ENCODE assay signal across 8 mouse cellular contexts in genomic region chr2:116060210-116060609, GRCm38 (mm10). TPM values are rescaled to one million over a fixed set of nuclear protein-coding genes. Genes with fewer than 3 reads are reported as not detected.
A peak's percentile ranks its signal among the peaks of the same experiment; 100 is the strongest.
DNase-seq lines count a peak whose midpoint lies in the region; ATAC-seq lines count a peak whose summit lies in the region.

No protein-coding gene starts in this region.

- H3K4me2 ChIP-seq in embryonic facial prominence, embryonic 13.5 days, result peak overlapping the region; percentile 72
- H3K4me2 ChIP-seq in intestine, embryonic 15.5 days (replicated peaks), result peak overlapping the region; percentile 77

- ATAC-seq in embryonic facial prominence, embryonic 13.5 days (ENCODE audit: insufficient number of reproducible peaks, insufficient read depth, low FRiP score, low TSS enrichment, low read depth), result no peak
- ATAC-seq in intestine, embryonic 15.5 days, result no peak

- DNase-seq in adrenal gland, adult 2 months, result peak; percentile 68
- no peak for DNase-seq in adrenal gland, postnatal 25 days
- peak; percentile 68 for DNase-seq in midbrain, embryonic 10.5 days (ENCODE audit: low spot score)
- no peak for DNase-seq in layer of hippocampus, postnatal 25 days (ENCODE audit: extremely low spot score in 1 of 2, low spot score in 1 of 2)
- no peak for DNase-seq in left cerebral cortex, postnatal 10 days (ENCODE audit: extremely low spot score in 1 of 2, low spot score in 2 of 2)
- DNase-seq in left cerebral cortex, postnatal 25 days (ENCODE audit: low spot score in 2 of 2), result no peak

- H3K9ac ChIP-seq in embryonic facial prominence, embryonic 13.5 days, result peak overlapping the region; percentile 87
- peak overlapping the region; percentile 90 for H3K9ac ChIP-seq in intestine, embryonic 15.5 days

- 8% methylated on average over 19 of the region's 19 CpGs for WGBS in embryonic facial prominence, embryonic 13.5 days
- WGBS in intestine, embryonic 15.5 days, result 5% methylated on average over 19 of the region's 19 CpGs
- 1% methylated on average over 19 of the region's 19 CpGs for WGBS in midbrain, embryonic 10.5 days

- peak overlapping the region; percentile 94 for H3K27ac ChIP-seq in embryonic facial prominence, embryonic 13.5 days
- peak overlapping the region; percentile 95 for H3K27ac ChIP-seq in intestine, embryonic 15.5 days
- H3K27ac ChIP-seq in midbrain, embryonic 10.5 days (replicated peaks), result peak overlapping the region; percentile 94

- H3K9me3 ChIP-seq in embryonic facial prominence, embryonic 13.5 days, result no peaks in the 10 kb centered on the region
- H3K9me3 ChIP-seq in intestine, embryonic 15.5 days, result no peaks in the 10 kb centered on the region
- H3K9me3 ChIP-seq in midbrain, embryonic 10.5 days (replicated peaks), result no peaks in the 10 kb centered on the region

- H3K4me3 ChIP-seq in embryonic facial prominence, embryonic 13.5 days, result peak overlapping the region; percentile 62
- peak overlapping the region; percentile 62 for H3K4me3 ChIP-seq in intestine, embryonic 15.5 days (replicated peaks)
- H3K4me3 ChIP-seq in midbrain, embryonic 10.5 days, result peak overlapping the region; percentile 83

- peaks cover 39% of the 10 kb centered on the region for H3K4me1 ChIP-seq in embryonic facial prominence, embryonic 13.5 days
- H3K4me1 ChIP-seq in intestine, embryonic 15.5 days (replicated peaks), result no peaks in the 10 kb centered on the region
- peaks cover 80% of the 10 kb centered on the region for H3K4me1 ChIP-seq in midbrain, embryonic 10.5 days

- intact Hi-C loops in left cerebral cortex, postnatal 10 days (cut with DNase I), result loop anchor here (10.0 kb wide), 1 partner anchor 405 kb away; no protein-coding TSS in a partner anchor
- intact Hi-C loops in left cerebral cortex, postnatal 25 days (cut with DNase I), result loop anchor here (5.0 to 10.0 kb wide), 2 partner anchors 98 to 475 kb away; partner anchors contain the start of gene BC052040

- H3K36me3 ChIP-seq in embryonic facial prominence, embryonic 13.5 days, result no peaks in the 10 kb centered on the region
- no peaks in the 10 kb centered on the region for H3K36me3 ChIP-seq in intestine, embryonic 15.5 days
- peaks cover 36% of the 10 kb centered on the region for H3K36me3 ChIP-seq in midbrain, embryonic 10.5 days

- H3K27me3 ChIP-seq in embryonic facial prominence, embryonic 13.5 days, result peaks cover 51% of the 10 kb centered on the region
- H3K27me3 ChIP-seq in intestine, embryonic 15.5 days (replicated peaks), result no peaks in the 10 kb centered on the region; the same call in 1 of the 2 replicates
- H3K27me3 ChIP-seq in midbrain, embryonic 10.5 days (ENCODE audit: low read depth, poor library complexity, severe bottlenecking), result peaks cover 44% of the 10 kb centered on the region

RNA-seq across cellular contexts. Expression of gene Meis2, which starts 5.4 kb away (rescaled TPM):
- total RNA-seq in adrenal gland, adult 2 months (2021), result 100 to 1,000 TPM; 211 to 303 TPM
- polyA plus RNA-seq in adrenal gland, adult 2 months (2012; rRNA removed), result 85.4 and 124 TPM in 2 replicates
- total RNA-seq in adrenal gland, postnatal 25 days (2021), result 258 and 277 TPM in 2 replicates
- polyA plus RNA-seq in embryonic facial prominence, embryonic 13.5 days (2015; fragmentation: Nextera tagmentation; extraction: Ambion mirVana), result 43.1 and 45.6 TPM in 2 replicates
- polyA plus RNA-seq in intestine, embryonic 15.5 days (2015; fragmentation: Nextera tagmentation; extraction: Ambion mirVana), result 39.9 and 41.5 TPM in 2 replicates
- polyA plus RNA-seq in midbrain, embryonic 10.5 days (2016; fragmentation: Nextera tagmentation; extraction: Ambion mirVana), result 34.4 and 44.0 TPM in 2 replicates
- total RNA-seq in layer of hippocampus, postnatal 25 days (2021), result 10 to 100 TPM; 36.0 to 46.4 TPM
- total RNA-seq in left cerebral cortex, postnatal 10 days (2021), result 100 to 1,000 TPM in 1 of 2 experiments, 10 to 100 TPM in 1; 98.2 to 110 TPM
- total RNA-seq in left cerebral cortex, postnatal 25 days (2021), result 100 to 1,000 TPM in 1 of 2 experiments, 10 to 100 TPM in 1; 94.3 to 130 TPM

Comparison
In these comparisons a context has a peak if more than half of its experiments do, and no peak if none do; other contexts are left out.
1. DNase-seq: peak in adrenal gland, adult 2 months (single experiment) and midbrain, embryonic 10.5 days (single experiment); none in adrenal gland, postnatal 25 days (single experiment), layer of hippocampus, postnatal 25 days (0 of 2), left cerebral cortex, postnatal 10 days (0 of 2) and left cerebral cortex, postnatal 25 days (0 of 2).
2. Peak in every context shown above with its lines, with median percentiles within 50 percentile points of each other: H3K27ac ChIP-seq and H3K4me3 ChIP-seq.